Mouse (Mus musculus) frontal cortex, adult 2 months (tissue): ENCODE measurements around the gene Xpr1. TPM values are rescaled to one million over a fixed set of nuclear protein-coding genes. Genes with fewer than 3 reads are reported as not detected.

Experiments used
- DNase-seq, 2 experiments: peaks; one replicate each; pipeline ENCODE4 v3.0.0; 2022; ENCODE audit warnings: low spot score in 1 of 2; ENCODE audit errors: extremely low spot score in 1 of 2
- polyA plus RNA-seq: library from polyadenylated mRNA; depleted of rRNA; stranded (reverse); fragments of >200 nt; gene quantifications from 2 replicates; pipeline ENCODE4 v1.2.3, GENCODE M21; 2012

The Xpr1 gene
- polyA plus RNA-seq, 1 experiment = 42.5 TPM

GRCm38 (mm10) chr1:155339622-155340021, 77.6 kb downstream of the Xpr1 start:
- no peak for DNase-seq

GRCm38 (mm10) chr1:155337315-155337714, 79.9 kb downstream of the Xpr1 start:
- no peak for DNase-seq

GRCm38 (mm10) chr1:155335963-155336362, 81.3 kb downstream of the Xpr1 start:
- DNase-seq = no peak

- DNase-seq = no peak
These were observed 95.0 kb downstream of the Xpr1 start for GRCm38 (mm10) chr1:155322183-155322582.

- no peak for DNase-seq
These were observed 97.0 kb downstream of the Xpr1 start for GRCm38 (mm10) chr1:155320091-155320833.

GRCm38 (mm10) chr1:155319513-155319912, 97.7 kb downstream of the Xpr1 start:
- no peak for DNase-seq

- DNase-seq = no peak
These were observed 105.5 kb downstream of the Xpr1 start for GRCm38 (mm10) chr1:155311672-155312071.

- peak in 1 of 2 experiments; percentile 73 for DNase-seq
These were observed 110.3 kb downstream of the Xpr1 start for GRCm38 (mm10) chr1:155306879-155307278.

GRCm38 (mm10) chr1:155303402-155303801, 113.8 kb downstream of the Xpr1 start:
- no peak for DNase-seq

- no peak for DNase-seq
These were observed 119.6 kb downstream of the Xpr1 start for GRCm38 (mm10) chr1:155297615-155298014.

- no peak for DNase-seq
These were observed 120.0 kb downstream of the Xpr1 start for GRCm38 (mm10) chr1:155297203-155297602.

GRCm38 (mm10) chr1:155293446-155293845, 123.8 kb downstream of the Xpr1 start:
- DNase-seq = peak; percentile 33 to 94

GRCm38 (mm10) chr1:155289411-155289810, 127.8 kb downstream of the Xpr1 start:
- no peak for DNase-seq

GRCm38 (mm10) chr1:155288033-155288432, 129.2 kb downstream of the Xpr1 start:
- no peak for DNase-seq

- no peak for DNase-seq
These were observed 133.4 kb downstream of the Xpr1 start for GRCm38 (mm10) chr1:155283808-155284207.

GRCm38 (mm10) chr1:155281003-155281793, 136.0 kb downstream of the Xpr1 start:
- DNase-seq = peak; percentile 72 to 92

GRCm38 (mm10) chr1:155280306-155280705, 136.9 kb downstream of the Xpr1 start:
- peak in 1 of 2 experiments; percentile 29 for DNase-seq

- DNase-seq = no peak
These were observed 140.7 kb downstream of the Xpr1 start for GRCm38 (mm10) chr1:155276381-155277033.

- no peak for DNase-seq
These were observed 141.4 kb downstream of the Xpr1 start for GRCm38 (mm10) chr1:155275793-155276192.

GRCm38 (mm10) chr1:155274976-155275375, 142.2 kb downstream of the Xpr1 start:
- DNase-seq = no peak

GRCm38 (mm10) chr1:155272953-155273352, 144.3 kb downstream of the Xpr1 start:
- no peak for DNase-seq
